Mouse (Mus musculus): ENCODE data around the gene Dlgap3. TPM values are rescaled to one million over a fixed set of nuclear protein-coding genes. Genes with fewer than 3 reads are reported as not detected.

Gene Dlgap3
- polyA plus RNA-seq, 1 experiment from 2014 or later, result 25.1 TPM

GRCm38 (mm10) chr4:127198609-127199008 is 29.6 kb downstream of the Dlgap3 start:
- Histone ChIP-seq H3K9me3 (replicated peaks) (no peaks in the 10 kb centered on the region), H3K4me2 (no peak overlapping the region), H3K27me3 (replicated peaks) (no peaks in the 10 kb centered on the region), H3K4me1 (peaks cover 8% of the 10 kb centered on the region), H3K27ac (replicated peaks) (no peak overlapping the region), H3K4me3 (replicated peaks) (no peak overlapping the region), H3K36me3 (peaks cover 19% of the 10 kb centered on the region), H3K9ac (replicated peaks) (no peak overlapping the region)
- no peak for ATAC-seq (ENCODE audit: low FRiP score)
- 32% methylated on average over 6 of the region's 6 CpGs for WGBS

- H3K27me3 ChIP-seq (replicated peaks), result no peaks in the 10 kb centered on the region
- H3K27ac ChIP-seq (replicated peaks), result no peak overlapping the region
- WGBS, result 73% methylated on average over 12 of the region's 12 CpGs
- H3K9ac ChIP-seq (replicated peaks), result no peak overlapping the region
- no peak overlapping the region for H3K4me3 ChIP-seq (replicated peaks)
- H3K4me1 ChIP-seq, result peaks cover 2% of the 10 kb centered on the region; the same call in 1 of the 2 replicates
- H3K9me3 ChIP-seq (replicated peaks), result no peaks in the 10 kb centered on the region
- H3K4me2 ChIP-seq, result no peak overlapping the region
- no peak for ATAC-seq (ENCODE audit: low FRiP score)
- H3K36me3 ChIP-seq, result peaks cover 21% of the 10 kb centered on the region
Observed at GRCm38 (mm10) chr4:127199406-127199805, 30.4 kb downstream of the Dlgap3 start.

GRCm38 (mm10) chr4:127200164-127200722 is 31.2 kb downstream of the Dlgap3 start:
- 90% methylated on average over 12 of the region's 12 CpGs for WGBS
- Histone ChIP-seq H3K4me1 (no peaks in the 10 kb centered on the region; the same call in 1 of the 2 replicates), H3K27me3 (replicated peaks) (no peaks in the 10 kb centered on the region), H3K4me3 (replicated peaks) (no peak overlapping the region), H3K9ac (replicated peaks) (no peak overlapping the region), H3K27ac (replicated peaks) (no peak overlapping the region), H3K36me3 (peaks cover 20% of the 10 kb centered on the region), H3K9me3 (replicated peaks) (no peaks in the 10 kb centered on the region), H3K4me2 (no peak overlapping the region)
- no peak for ATAC-seq (ENCODE audit: low FRiP score)

- peaks cover 13% of the 10 kb centered on the region for H3K36me3 ChIP-seq
- H3K4me3 ChIP-seq (replicated peaks), result no peak overlapping the region
- H3K27me3 ChIP-seq (replicated peaks), result no peaks in the 10 kb centered on the region
- no peak overlapping the region for H3K9ac ChIP-seq (replicated peaks)
- H3K27ac ChIP-seq (replicated peaks), result no peak overlapping the region
- H3K4me1 ChIP-seq, result no peaks in the 10 kb centered on the region; the same call in 1 of the 2 replicates
- H3K9me3 ChIP-seq (replicated peaks), result no peaks in the 10 kb centered on the region
- ATAC-seq (ENCODE audit: low FRiP score), result no peak
- no peak overlapping the region for H3K4me2 ChIP-seq
- WGBS, result 60% methylated on average over 13 of the region's 13 CpGs
Observed at GRCm38 (mm10) chr4:127200769-127201617, 32.0 kb downstream of the Dlgap3 start.

GRCm38 (mm10) chr4:127203081-127203480 is 34.1 kb downstream of the Dlgap3 start:
- H3K27ac ChIP-seq (replicated peaks), result no peak overlapping the region
- no peak overlapping the region for H3K4me3 ChIP-seq (replicated peaks)
- WGBS, result 90% methylated on average over 1 of the region's 1 CpGs
- H3K27me3 ChIP-seq (replicated peaks), result no peaks in the 10 kb centered on the region
- H3K4me2 ChIP-seq, result no peak overlapping the region
- peaks cover 9% of the 10 kb centered on the region for H3K36me3 ChIP-seq
- ATAC-seq (ENCODE audit: low FRiP score), result no peak
- no peaks in the 10 kb centered on the region for H3K9me3 ChIP-seq (replicated peaks)
- H3K4me1 ChIP-seq, result no peaks in the 10 kb centered on the region
- H3K9ac ChIP-seq (replicated peaks), result no peak overlapping the region

GRCm38 (mm10) chr4:127211318-127211717 is 42.3 kb downstream of the Dlgap3 start:
- H3K27me3 ChIP-seq (replicated peaks), result peaks cover 14% of the 10 kb centered on the region
- peak overlapping the region; percentile 64 for H3K27ac ChIP-seq (replicated peaks)
- H3K9ac ChIP-seq (replicated peaks), result no peak overlapping the region
- 33% methylated on average over 9 of the region's 9 CpGs for WGBS
- no peak overlapping the region for H3K4me3 ChIP-seq (replicated peaks)
- no peaks in the 10 kb centered on the region for H3K9me3 ChIP-seq (replicated peaks)
- peak; percentile 41; the same call in 1 of the 2 replicates for ATAC-seq (ENCODE audit: low FRiP score)
- H3K36me3 ChIP-seq, result no peaks in the 10 kb centered on the region
- H3K4me2 ChIP-seq, result no peak overlapping the region
- peaks cover 13% of the 10 kb centered on the region for H3K4me1 ChIP-seq

GRCm38 (mm10) chr4:127214510-127214909 is 45.5 kb downstream of the Dlgap3 start:
- H3K27ac ChIP-seq (replicated peaks), result no peak overlapping the region
- no peak for ATAC-seq (ENCODE audit: low FRiP score)
- no peak overlapping the region for H3K4me2 ChIP-seq
- peaks cover 14% of the 10 kb centered on the region for H3K27me3 ChIP-seq (replicated peaks)
- no peaks in the 10 kb centered on the region for H3K9me3 ChIP-seq (replicated peaks)
- H3K4me1 ChIP-seq, result peaks cover 13% of the 10 kb centered on the region
- H3K36me3 ChIP-seq, result no peaks in the 10 kb centered on the region
- no peak overlapping the region for H3K4me3 ChIP-seq (replicated peaks)
- H3K9ac ChIP-seq (replicated peaks), result no peak overlapping the region
- WGBS, result 23% methylated on average over 28 of the region's 28 CpGs

GRCm38 (mm10) chr4:127215103-127215502 is 46.1 kb downstream of the Dlgap3 start:
- Histone ChIP-seq H3K9ac (replicated peaks) (no peak overlapping the region), H3K4me3 (replicated peaks) (no peak overlapping the region), H3K4me1 (peaks cover 13% of the 10 kb centered on the region), H3K4me2 (no peak overlapping the region), H3K36me3 (no peaks in the 10 kb centered on the region), H3K9me3 (replicated peaks) (no peaks in the 10 kb centered on the region), H3K27ac (replicated peaks) (no peak overlapping the region), H3K27me3 (replicated peaks) (peaks cover 14% of the 10 kb centered on the region)
- ATAC-seq (ENCODE audit: low FRiP score), result no peak
- WGBS, result 58% methylated on average over 11 of the region's 11 CpGs

- Histone ChIP-seq H3K4me3 (replicated peaks) (no peak overlapping the region), H3K36me3 (no peaks in the 10 kb centered on the region), H3K27ac (replicated peaks) (no peak overlapping the region), H3K9ac (replicated peaks) (no peak overlapping the region), H3K4me1 (peaks cover 9% of the 10 kb centered on the region), H3K4me2 (no peak overlapping the region), H3K9me3 (replicated peaks) (no peaks in the 10 kb centered on the region), H3K27me3 (replicated peaks) (peaks cover 14% of the 10 kb centered on the region)
- 56% methylated on average over 6 of the region's 9 CpGs for WGBS
- no peak for ATAC-seq (ENCODE audit: low FRiP score)
Observed at GRCm38 (mm10) chr4:127215799-127216198, 46.8 kb downstream of the Dlgap3 start.

GRCm38 (mm10) chr4:127216251-127216651 is 47.2 kb downstream of the Dlgap3 start:
- Histone ChIP-seq H3K9ac (replicated peaks) (no peak overlapping the region), H3K27ac (replicated peaks) (no peak overlapping the region), H3K9me3 (replicated peaks) (no peaks in the 10 kb centered on the region), H3K27me3 (replicated peaks) (peaks cover 14% of the 10 kb centered on the region), H3K4me1 (peaks cover 5% of the 10 kb centered on the region), H3K36me3 (no peaks in the 10 kb centered on the region), H3K4me2 (no peak overlapping the region), H3K4me3 (replicated peaks) (no peak overlapping the region)
- no peak for ATAC-seq (ENCODE audit: low FRiP score)
- 53% methylated on average over 4 of the region's 4 CpGs for WGBS

- H3K27ac ChIP-seq (replicated peaks), result no peak overlapping the region
- no peaks in the 10 kb centered on the region for H3K9me3 ChIP-seq (replicated peaks)
- no peak overlapping the region for H3K4me2 ChIP-seq
- H3K4me3 ChIP-seq (replicated peaks), result no peak overlapping the region
- WGBS, result 62% methylated on average over 11 of the region's 11 CpGs
- H3K27me3 ChIP-seq (replicated peaks), result peaks cover 14% of the 10 kb centered on the region
- H3K36me3 ChIP-seq, result no peaks in the 10 kb centered on the region
- H3K4me1 ChIP-seq, result no peaks in the 10 kb centered on the region
- ATAC-seq (ENCODE audit: low FRiP score), result no peak
- H3K9ac ChIP-seq (replicated peaks), result no peak overlapping the region
Observed at GRCm38 (mm10) chr4:127217048-127217447, 48.0 kb downstream of the Dlgap3 start.

GRCm38 (mm10) chr4:127223291-127223690 is 54.3 kb downstream of the Dlgap3 start:
- Histone ChIP-seq H3K4me2 (no peak overlapping the region), H3K36me3 (no peaks in the 10 kb centered on the region), H3K27ac (replicated peaks) (no peak overlapping the region), H3K4me3 (replicated peaks) (no peak overlapping the region), H3K4me1 (peaks cover 7% of the 10 kb centered on the region; the same call in 1 of the 2 replicates), H3K9me3 (replicated peaks) (no peaks in the 10 kb centered on the region), H3K9ac (replicated peaks) (no peak overlapping the region), H3K27me3 (replicated peaks) (peaks cover 11% of the 10 kb centered on the region)
- 48% methylated on average over 10 of the region's 10 CpGs for WGBS
- ATAC-seq (ENCODE audit: low FRiP score), result no peak

Data from neural tube, embryonic 15.5 days (tissue).